Mouse (Mus musculus): ENCODE measurements around the gene Hapln4. TPM values are rescaled to one million over a fixed set of nuclear protein-coding genes. Genes with fewer than 3 reads are reported as not detected.

The Hapln4 gene
- polyA plus RNA-seq, 1 experiment from 2014 or later, result 0.06 TPM

DNA sequence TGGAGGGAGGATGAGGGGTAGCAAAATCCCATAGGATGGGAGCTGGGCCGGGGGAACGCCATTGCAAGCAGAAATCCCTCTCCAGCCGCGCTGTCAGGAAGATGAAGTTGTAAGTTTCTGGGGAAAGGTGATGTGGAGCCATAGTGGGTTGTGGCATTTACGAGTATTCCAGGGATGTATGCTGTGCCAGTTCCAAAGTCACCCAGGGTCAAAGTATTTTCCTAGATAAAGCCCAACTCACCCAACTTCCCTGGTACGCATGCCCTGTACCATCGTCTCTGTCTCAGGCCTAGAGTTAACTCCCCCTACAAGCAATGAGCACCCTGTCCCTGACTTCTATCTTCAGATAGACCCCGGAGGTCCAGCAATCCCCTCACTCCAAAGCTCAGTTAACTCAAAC, 10.1 kb upstream of the Hapln4 start:
- Histone ChIP-seq H3K4me1 (replicated peaks) (peaks cover 14% of the 10 kb centered on the region), H3K36me3 (replicated peaks) (peaks cover 24% of the 10 kb centered on the region), H3K27me3 (0 out of 2 replicates have a peak, but pooled peaks cover 3% of the 10 kb centered on the region), H3K4me3 (replicated peaks) (peak overlapping the region; percentile 29), H3K9me3 (replicated peaks) (no peaks in the 10 kb centered on the region), H3K27ac (replicated peaks) (no peak overlapping the region), H3K4me2 (peak overlapping the region; percentile 65), H3K9ac (no peak overlapping the region)
- WGBS (ENCODE audit: insufficient replicate concordance), result 54% methylated on average over 8 of the region's 8 CpGs
- ATAC-seq (ENCODE audit: insufficient read depth), result no peak

DNA sequence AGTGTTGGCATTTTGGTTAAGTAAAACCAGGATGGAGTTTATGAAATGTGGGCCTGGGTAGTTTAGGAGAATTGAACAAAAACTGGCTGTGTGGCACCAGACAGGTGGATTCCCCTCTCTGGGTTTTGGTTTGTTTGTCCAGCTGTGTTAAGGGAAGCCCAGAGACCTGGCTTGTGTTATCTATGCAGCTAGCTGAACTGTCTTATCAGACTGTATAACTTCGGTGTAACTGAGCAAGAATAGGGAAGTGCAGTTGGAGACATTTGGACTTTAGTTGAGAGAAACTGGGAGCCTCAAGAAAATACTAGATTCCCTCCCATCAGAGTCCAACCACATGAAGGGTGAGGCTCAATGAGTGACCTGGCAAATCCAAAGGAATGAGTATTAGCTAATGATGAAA, 9.6 kb upstream of the Hapln4 start:
- peaks cover 14% of the 10 kb centered on the region for H3K4me1 ChIP-seq (replicated peaks)
- no peaks in the 10 kb centered on the region for H3K9me3 ChIP-seq (replicated peaks)
- H3K27me3 ChIP-seq, result 0 out of 2 replicates have a peak, but pooled peaks cover 3% of the 10 kb centered on the region
- WGBS (ENCODE audit: insufficient replicate concordance), result 0% methylated on average over 1 of the region's 1 CpGs
- H3K4me3 ChIP-seq (replicated peaks), result no peak overlapping the region
- no peak overlapping the region for H3K9ac ChIP-seq
- no peak overlapping the region for H3K27ac ChIP-seq (replicated peaks)
- H3K4me2 ChIP-seq, result no peak overlapping the region
- ATAC-seq (ENCODE audit: insufficient read depth), result no peak
- peaks cover 22% of the 10 kb centered on the region for H3K36me3 ChIP-seq (replicated peaks)

DNA sequence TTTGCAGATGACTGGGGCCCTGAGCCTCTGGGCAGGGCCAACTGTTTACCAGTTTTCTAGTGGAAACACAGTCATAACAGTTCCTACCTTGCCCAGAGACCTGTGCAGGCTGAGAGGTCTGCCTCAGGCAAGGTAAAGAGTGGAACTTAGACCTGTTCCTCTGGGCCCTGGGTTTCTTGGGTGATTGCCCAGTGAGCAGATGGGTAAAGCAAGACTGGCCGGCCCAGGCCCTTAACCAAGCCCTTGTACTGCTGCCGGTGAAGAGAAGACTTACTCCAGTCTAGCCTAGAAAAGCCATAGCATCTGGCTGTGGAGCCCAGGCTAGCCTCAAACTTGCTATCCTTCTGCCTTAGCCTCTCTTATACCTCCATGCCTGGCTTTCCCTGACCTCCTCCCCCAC, 1.3 kb upstream of the Hapln4 start:
- Histone ChIP-seq H3K9me3 (replicated peaks) (no peaks in the 10 kb centered on the region), H3K4me2 (no peak overlapping the region), H3K27ac (replicated peaks) (no peak overlapping the region), H3K27me3 (peaks cover 63% of the 10 kb centered on the region), H3K4me1 (replicated peaks) (peaks cover 18% of the 10 kb centered on the region), H3K36me3 (replicated peaks) (no peaks in the 10 kb centered on the region), H3K4me3 (replicated peaks) (no peak overlapping the region), H3K9ac (no peak overlapping the region)
- no peak for ATAC-seq (ENCODE audit: insufficient read depth)
- 73% methylated on average over 2 of the region's 2 CpGs for WGBS (ENCODE audit: insufficient replicate concordance)

DNA sequence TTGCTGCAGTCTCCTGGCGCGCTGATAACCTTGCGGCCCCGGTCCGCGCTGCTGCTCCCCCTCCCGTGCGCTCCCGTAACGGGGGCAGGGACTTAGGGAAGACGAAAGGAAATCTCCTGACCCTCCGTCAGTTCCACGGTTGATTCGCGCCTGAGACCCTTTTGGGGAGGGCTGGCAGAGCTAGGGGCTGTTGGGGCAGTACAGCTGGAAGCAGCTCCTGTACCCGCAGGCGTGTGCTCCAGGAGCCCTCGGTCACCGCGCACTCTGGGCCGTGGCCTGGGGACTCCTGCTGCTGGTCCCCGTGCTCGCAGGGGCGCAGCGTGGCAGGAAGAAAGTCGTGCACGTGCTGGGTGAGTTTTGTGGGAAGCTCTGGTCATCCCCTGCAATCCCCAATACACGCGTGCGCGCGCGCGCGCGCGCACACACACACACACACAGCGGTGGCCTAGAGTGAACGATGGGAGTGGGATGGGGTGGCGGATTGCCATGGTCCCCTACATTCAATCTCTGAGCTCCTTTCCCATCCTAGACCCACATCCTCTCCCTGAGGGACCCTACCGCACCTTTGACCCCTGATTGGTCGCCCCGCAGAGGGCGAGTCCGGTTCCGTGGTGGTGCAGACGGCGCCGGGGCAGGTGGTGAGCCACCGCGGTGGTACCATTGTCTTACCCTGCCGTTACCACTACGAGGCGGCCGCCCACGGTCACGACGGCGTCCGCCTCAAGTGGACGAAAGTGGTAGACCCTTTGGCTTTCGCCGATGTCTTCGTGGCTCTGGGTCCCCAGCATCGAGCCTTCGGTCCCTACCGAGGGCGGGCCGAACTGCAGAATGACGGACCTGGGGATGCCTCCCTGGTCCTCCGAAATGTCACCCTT, 1.2 kb downstream of the Hapln4 start:
- Histone ChIP-seq H3K4me1 (replicated peaks) (peaks cover 23% of the 10 kb centered on the region), H3K27me3 (peaks cover 84% of the 10 kb centered on the region), H3K36me3 (replicated peaks) (no peaks in the 10 kb centered on the region), H3K9me3 (replicated peaks) (no peaks in the 10 kb centered on the region), H3K4me2 (peak overlapping the region; percentile 62), H3K9ac (no peak overlapping the region), H3K4me3 (replicated peaks) (peak overlapping the region; percentile 40), H3K27ac (replicated peaks) (no peak overlapping the region)
- no peak for ATAC-seq (ENCODE audit: insufficient read depth)
- 3% methylated on average over 71 of the region's 71 CpGs for WGBS (ENCODE audit: insufficient replicate concordance)

DNA sequence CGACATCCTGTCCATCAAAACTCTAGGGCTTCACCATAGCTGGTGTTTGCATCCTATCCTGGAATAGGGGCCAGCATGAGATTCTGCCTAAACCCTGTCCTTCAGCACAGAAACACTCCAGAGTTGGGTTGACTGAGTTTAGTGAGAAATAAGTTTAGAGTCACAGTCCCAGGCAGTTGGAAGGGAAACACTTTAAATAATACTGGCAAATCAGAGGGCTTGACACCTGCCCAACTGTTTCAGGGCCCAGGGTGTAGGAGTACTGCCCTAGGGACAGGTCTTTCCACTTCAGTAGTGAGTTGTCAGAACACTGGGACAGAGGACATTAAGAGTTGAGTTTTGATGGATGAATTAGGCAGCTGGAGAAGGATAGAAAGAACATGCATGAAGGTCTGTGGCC, 2.9 kb downstream of the Hapln4 start:
- no peak overlapping the region for H3K9ac ChIP-seq
- peaks cover 100% of the 10 kb centered on the region for H3K27me3 ChIP-seq
- ATAC-seq (ENCODE audit: insufficient read depth), result no peak
- no peaks in the 10 kb centered on the region for H3K9me3 ChIP-seq (replicated peaks)
- H3K4me3 ChIP-seq (replicated peaks), result no peak overlapping the region
- H3K4me1 ChIP-seq (replicated peaks), result peaks cover 23% of the 10 kb centered on the region
- WGBS (ENCODE audit: insufficient replicate concordance), result 36% methylated on average over 1 of the region's 1 CpGs
- no peak overlapping the region for H3K4me2 ChIP-seq
- H3K36me3 ChIP-seq (replicated peaks), result no peaks in the 10 kb centered on the region
- no peak overlapping the region for H3K27ac ChIP-seq (replicated peaks)

DNA sequence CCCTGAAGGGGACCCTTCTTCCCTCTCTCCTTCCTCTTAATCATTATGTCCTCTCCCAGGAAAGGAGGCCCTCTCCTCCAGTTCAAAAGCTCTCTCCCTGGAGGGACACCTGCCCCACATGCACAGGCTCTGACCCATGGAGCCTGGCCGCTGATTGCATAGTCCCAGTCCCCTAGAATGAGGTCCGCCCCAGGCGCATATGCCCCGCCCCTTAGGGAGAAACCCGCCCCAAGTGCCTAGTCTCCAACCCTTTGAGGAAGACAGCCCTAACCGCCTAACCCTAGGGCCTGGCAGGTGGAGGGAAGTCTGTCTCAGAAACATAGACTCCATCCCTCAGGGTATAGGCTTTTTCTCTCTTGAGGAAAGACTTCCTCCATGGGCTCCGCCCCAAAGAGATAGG, 4.0 kb downstream of the Hapln4 start:
- Histone ChIP-seq H3K4me3 (replicated peaks) (no peak overlapping the region), H3K36me3 (replicated peaks) (no peaks in the 10 kb centered on the region), H3K27ac (replicated peaks) (no peak overlapping the region), H3K27me3 (peaks cover 100% of the 10 kb centered on the region), H3K9ac (no peak overlapping the region), H3K4me1 (replicated peaks) (peaks cover 23% of the 10 kb centered on the region), H3K9me3 (replicated peaks) (no peaks in the 10 kb centered on the region), H3K4me2 (no peak overlapping the region)
- no peak for ATAC-seq (ENCODE audit: insufficient read depth)
- WGBS (ENCODE audit: insufficient replicate concordance), result 8% methylated on average over 7 of the region's 7 CpGs

DNA sequence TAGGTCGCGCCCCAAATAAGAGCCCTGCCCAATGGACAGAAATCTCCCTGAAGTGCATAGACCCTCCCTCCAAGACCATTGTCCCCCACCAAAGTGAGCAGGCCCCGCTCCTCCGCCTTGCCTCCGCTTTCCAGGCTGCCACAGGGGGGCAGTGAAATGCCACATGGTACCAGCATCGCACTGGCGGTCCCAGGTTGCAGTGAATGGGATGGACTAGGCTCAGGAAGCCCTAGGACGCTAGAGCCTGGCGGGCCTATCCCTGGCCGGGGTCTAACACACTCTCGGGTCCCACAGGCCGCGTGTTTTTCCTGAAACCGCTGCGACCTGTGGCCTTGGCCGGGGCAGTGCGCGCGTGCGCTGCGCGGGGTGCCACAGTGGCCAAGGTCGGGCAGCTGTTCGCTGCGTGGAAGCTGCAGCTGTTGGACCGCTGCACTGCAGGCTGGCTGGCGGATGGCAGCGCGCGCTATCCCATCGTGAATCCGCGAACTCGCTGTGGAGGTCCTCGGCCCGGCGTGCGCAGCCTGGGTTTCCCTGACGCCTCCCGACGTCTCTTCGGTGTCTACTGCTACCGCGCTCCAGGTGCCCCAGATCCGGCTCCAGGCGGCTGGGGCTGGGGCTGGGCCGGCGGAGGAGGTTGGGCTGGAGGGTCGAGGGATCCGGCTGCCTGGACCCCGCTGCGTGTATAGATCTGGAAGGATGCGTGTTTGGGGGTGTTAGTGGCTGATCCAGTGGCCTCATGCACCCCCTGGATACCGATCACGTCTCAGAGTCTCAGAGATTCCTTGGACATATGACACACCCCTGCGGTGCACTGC, 4.8 kb downstream of the Hapln4 start:
- Histone ChIP-seq H3K9me3 (replicated peaks) (no peaks in the 10 kb centered on the region), H3K4me2 (peak overlapping the region; percentile 27; the same call in 1 of the 2 replicates), H3K27me3 (peaks cover 97% of the 10 kb centered on the region), H3K4me1 (replicated peaks) (peaks cover 22% of the 10 kb centered on the region), H3K4me3 (replicated peaks) (no peak overlapping the region), H3K36me3 (replicated peaks) (no peaks in the 10 kb centered on the region), H3K9ac (no peak overlapping the region), H3K27ac (replicated peaks) (no peak overlapping the region)
- WGBS (ENCODE audit: insufficient replicate concordance), result 6% methylated on average over 56 of the region's 56 CpGs
- ATAC-seq (ENCODE audit: insufficient read depth), result no peak

DNA sequence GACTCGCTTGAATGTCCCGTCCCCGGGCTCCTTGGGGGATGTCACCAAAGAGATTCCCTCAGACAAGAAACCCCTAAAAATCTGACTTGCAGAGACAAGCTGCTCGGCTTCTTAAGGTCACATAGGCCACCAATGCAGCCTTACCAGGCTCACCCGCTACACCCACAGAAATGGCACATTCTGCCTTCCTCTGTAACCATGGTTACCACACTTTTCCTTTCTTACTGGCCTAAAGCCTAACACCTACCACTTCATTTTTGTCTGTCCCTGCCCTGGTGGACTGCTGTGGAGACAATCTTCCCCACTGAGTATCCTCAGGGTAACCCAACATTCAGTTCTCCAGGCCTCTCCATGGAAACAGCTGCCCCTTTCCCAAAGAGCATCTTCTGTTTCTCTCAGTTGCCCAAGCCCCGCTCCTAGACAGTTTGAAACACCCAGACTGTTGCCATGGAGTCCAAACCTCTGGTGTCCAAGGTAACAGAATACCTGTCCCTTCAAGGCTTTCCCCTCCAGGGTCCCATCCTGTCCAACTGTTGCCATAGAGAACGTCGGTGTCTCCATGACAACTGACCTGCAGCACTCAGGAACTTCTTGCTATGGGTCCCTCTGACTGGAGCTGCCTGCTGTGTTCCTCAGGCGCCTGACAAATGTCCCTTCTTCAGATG, 6.2 kb downstream of the Hapln4 start:
- WGBS (ENCODE audit: insufficient replicate concordance), result 53% methylated on average over 9 of the region's 9 CpGs
- no peak overlapping the region for H3K27ac ChIP-seq (replicated peaks)
- no peak for ATAC-seq (ENCODE audit: insufficient read depth)
- H3K4me1 ChIP-seq (replicated peaks), result peaks cover 8% of the 10 kb centered on the region
- H3K9ac ChIP-seq, result no peak overlapping the region
- no peaks in the 10 kb centered on the region for H3K9me3 ChIP-seq (replicated peaks)
- H3K4me3 ChIP-seq (replicated peaks), result no peak overlapping the region
- H3K27me3 ChIP-seq, result peaks cover 95% of the 10 kb centered on the region
- H3K36me3 ChIP-seq (replicated peaks), result no peaks in the 10 kb centered on the region
- H3K4me2 ChIP-seq, result no peak overlapping the region

DNA sequence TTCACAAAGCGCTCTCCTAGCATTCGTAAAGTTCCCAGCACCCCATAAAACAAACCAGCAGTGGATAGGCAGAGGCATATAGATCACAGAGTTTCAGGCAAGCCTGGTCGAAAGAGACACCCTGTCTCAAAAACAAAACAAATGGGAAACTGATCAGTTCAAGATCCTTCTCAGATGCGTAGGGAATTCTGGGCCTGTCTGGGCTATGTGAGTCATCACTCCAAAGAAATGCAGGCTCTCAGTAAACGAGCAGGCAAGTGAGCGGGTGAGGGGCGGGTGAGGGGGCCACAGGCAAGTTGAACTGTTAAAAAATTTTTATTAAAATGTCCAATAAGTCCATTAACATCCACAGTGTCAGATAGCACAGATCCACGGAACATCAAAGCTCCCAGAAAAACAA, 9.5 kb downstream of the Hapln4 start:
- H3K4me1 ChIP-seq (replicated peaks), result peaks cover 5% of the 10 kb centered on the region; the same call in 1 of the 2 replicates
- H3K27ac ChIP-seq (replicated peaks), result no peak overlapping the region
- no peak overlapping the region for H3K4me2 ChIP-seq
- no peak overlapping the region for H3K9ac ChIP-seq
- no peaks in the 10 kb centered on the region for H3K36me3 ChIP-seq (replicated peaks)
- no peak for ATAC-seq (ENCODE audit: insufficient read depth)
- H3K4me3 ChIP-seq (replicated peaks), result no peak overlapping the region
- 52% methylated on average over 8 of the region's 8 CpGs for WGBS (ENCODE audit: insufficient replicate concordance)
- no peaks in the 10 kb centered on the region for H3K9me3 ChIP-seq (replicated peaks)
- peaks cover 61% of the 10 kb centered on the region for H3K27me3 ChIP-seq

DNA sequence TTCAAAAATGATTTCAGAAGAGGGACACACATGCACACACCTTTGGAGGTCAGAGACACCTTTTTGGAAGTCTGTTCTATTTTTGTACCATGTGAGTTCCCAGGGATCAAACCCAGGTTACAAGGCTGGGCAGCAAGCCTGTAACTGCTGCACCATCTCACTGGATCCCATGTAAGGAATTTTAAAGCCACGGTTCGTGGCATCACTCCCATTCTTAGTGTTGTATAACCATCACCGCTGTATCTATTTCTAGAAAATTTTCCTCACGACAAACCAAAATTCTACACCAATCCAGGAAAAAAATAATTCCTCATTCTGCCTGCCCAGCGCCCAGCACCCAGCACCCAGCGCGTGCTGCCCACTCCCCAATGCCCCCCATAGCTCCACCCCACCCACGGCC, 16.0 kb downstream of the Hapln4 start:
- Histone ChIP-seq H3K4me3 (replicated peaks) (no peak overlapping the region), H3K27ac (replicated peaks) (no peak overlapping the region), H3K9me3 (replicated peaks) (no peaks in the 10 kb centered on the region), H3K36me3 (replicated peaks) (no peaks in the 10 kb centered on the region), H3K4me1 (replicated peaks) (no peaks in the 10 kb centered on the region), H3K4me2 (no peak overlapping the region), H3K27me3 (peaks cover 18% of the 10 kb centered on the region; the same call in 1 of the 2 replicates), H3K9ac (no peak overlapping the region)
- 60% methylated on average over 8 of the region's 8 CpGs for whole genome bisulfite sequencing (ENCODE audit: insufficient replicate concordance)
- ATAC-seq (ENCODE audit: insufficient read depth), result no peak

DNA sequence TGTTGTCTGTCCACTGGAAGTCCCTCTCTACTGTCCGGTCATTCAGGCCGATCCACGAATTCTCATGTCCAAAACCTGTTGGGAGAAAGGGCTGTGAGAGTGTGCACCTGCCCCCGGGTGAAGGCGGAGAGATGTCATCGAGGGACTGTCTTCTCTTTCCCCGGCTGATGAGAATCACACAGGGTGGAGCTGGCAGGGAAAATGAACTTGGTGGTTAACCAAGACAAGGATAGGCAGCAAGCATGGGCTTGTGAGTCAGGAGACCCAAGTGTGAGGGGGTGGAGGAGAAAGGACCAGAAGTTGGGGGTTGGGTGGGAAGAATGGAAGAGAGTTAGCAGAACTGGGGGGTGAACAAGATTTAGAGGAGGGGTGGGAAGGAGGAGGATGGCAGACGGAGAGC, 17.0 kb downstream of the Hapln4 start:
- no peaks in the 10 kb centered on the region for H3K9me3 ChIP-seq (replicated peaks)

More for the DNA sequence above, 17.0 kb downstream of the Hapln4 start:
- WGBS (ENCODE audit: insufficient replicate concordance), result 62% methylated on average over 8 of the region's 8 CpGs
- H3K36me3 ChIP-seq (replicated peaks), result no peaks in the 10 kb centered on the region
- H3K4me3 ChIP-seq (replicated peaks), result no peak overlapping the region
- H3K4me1 ChIP-seq (replicated peaks), result no peaks in the 10 kb centered on the region
- no peak overlapping the region for H3K4me2 ChIP-seq
- no peak overlapping the region for H3K27ac ChIP-seq (replicated peaks)
- no peak for ATAC-seq (ENCODE audit: insufficient read depth)
- H3K27me3 ChIP-seq, result peaks cover 19% of the 10 kb centered on the region; the same call in 1 of the 2 replicates
- H3K9ac ChIP-seq, result no peak overlapping the region

All from liver, embryonic 15.5 days (tissue).